Mouse (Mus musculus): Measurements from ENCODE around the gene Hist1h2ad.

- TF ChIP-seq CTCF (IDR thresholded peaks at IDR 0.05; ENCODE audit: borderline replicate concordance, insufficient read depth, low read depth, low read length) (no peak), POLR2A (IDR thresholded peaks at IDR 0.05; ENCODE audit: borderline replicate concordance, insufficient read depth, low read length) (peak; percentile 99)
Measured at GRCm38 (mm10) chr13:23581408-23582218, 7.4 kb downstream of the Hist1h2ad start, which contains the start of gene Hist1h4d.

All from cerebellum, adult 2 months (tissue).